Comparison of ENCODE assay signal across 8 mouse cellular contexts in the genomic region with DNA sequence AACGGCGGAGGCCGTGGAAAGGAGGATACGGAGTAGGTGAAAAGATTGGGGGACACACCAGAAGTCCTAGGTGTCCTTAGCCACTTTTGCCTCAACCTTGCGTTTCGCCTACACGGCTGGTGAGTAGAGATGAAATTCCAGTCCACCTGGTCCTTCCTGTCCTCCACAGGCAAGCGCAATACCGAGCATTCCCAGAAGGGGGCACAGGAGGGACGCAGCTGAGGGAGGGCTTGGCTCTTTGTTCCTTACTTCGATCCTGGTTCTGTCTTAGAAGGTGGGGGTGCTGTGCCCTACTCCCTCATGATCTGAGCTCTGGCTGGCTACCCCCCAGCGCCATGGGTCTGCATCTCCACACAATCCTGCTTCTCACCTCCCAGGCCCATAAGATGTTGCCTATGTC. TPM values are rescaled to one million over a fixed set of nuclear protein-coding genes. Genes with fewer than 3 reads are reported as not detected.
DNase-seq lines count a peak whose midpoint lies in the region; ATAC-seq and TF ChIP-seq lines count a peak whose summit lies in the region.

No protein-coding gene starts in this region.

- H3K27me3 ChIP-seq in ES-Bruce4 (ENCODE audit: control insufficient read depth, insufficient read depth, low read length, poor library complexity, severe bottlenecking): no peaks in the 10 kb centered on the region
- no peaks in the 10 kb centered on the region for H3K27me3 ChIP-seq in lung, postnatal 0 days (replicated peaks; ENCODE audit: insufficient read depth, low read length)

- H3K36me3 ChIP-seq in ES-Bruce4 (ENCODE audit: control insufficient read depth, insufficient read depth, low read length, poor library complexity, severe bottlenecking): no peaks in the 10 kb centered on the region
- H3K36me3 ChIP-seq in lung, postnatal 0 days (ENCODE audit: insufficient read depth, low read length): no peaks in the 10 kb centered on the region

- H3K27ac ChIP-seq in ES-Bruce4 (ENCODE audit: insufficient read depth, low read length): no peak overlapping the region
- no peak overlapping the region for H3K27ac ChIP-seq in lung, postnatal 0 days (ENCODE audit: low read length)

- no peaks in the 10 kb centered on the region for H3K4me1 ChIP-seq in ES-Bruce4 (ENCODE audit: control insufficient read depth, insufficient read depth, low read length)
- H3K4me1 ChIP-seq in lung, postnatal 0 days (ENCODE audit: insufficient read depth, low read depth, low read length): no peaks in the 10 kb centered on the region

- H3K9me3 ChIP-seq in ES-Bruce4 (replicated peaks; ENCODE audit: control insufficient read depth, insufficient read depth, low read length, poor library complexity, severe bottlenecking): no peaks in the 10 kb centered on the region
- no peaks in the 10 kb centered on the region for H3K9me3 ChIP-seq in lung, postnatal 0 days (ENCODE audit: low read length)

- no peak overlapping the region for H3K9ac ChIP-seq in ES-Bruce4 (ENCODE audit: low read depth, poor library complexity, severe bottlenecking)
- no peak overlapping the region for H3K9ac ChIP-seq in lung, postnatal 0 days (replicated peaks; ENCODE audit: low read depth)

- H3K4me2 ChIP-seq in lung, postnatal 0 days (replicated peaks; ENCODE audit: low read depth, low read length): no peak overlapping the region

- peak; percentile 15 for DNase-seq in 3134 (ENCODE audit: extremely low read depth, insufficient read length, low spot score)
- DNase-seq in cerebellum, adult 11-12 months: peak; percentile 88
- peak; percentile 79 to 91 for DNase-seq in frontal cortex, postnatal 36 days (ENCODE audit: low spot score in 2 of 2)
- peak; percentile 90 for DNase-seq in kidney, postnatal 4 days
- peak; percentile 38 for DNase-seq in lung, postnatal 0 days (ENCODE audit: low spot score)
- DNase-seq in right cerebral cortex, postnatal 36 days (ENCODE audit: low spot score in 2 of 2): peak; percentile 52 to 54
- peak; percentile 58 to 85 for DNase-seq in urinary bladder, postnatal 4 days (ENCODE audit: low spot score in 2 of 2)

- H3K4me3 ChIP-seq in ES-Bruce4 (ENCODE audit: low read depth, low read length): no peak overlapping the region
- H3K4me3 ChIP-seq in lung, postnatal 0 days (ENCODE audit: low read depth, low read length): no peak overlapping the region

- no peak for TF ChIP-seq POLR2A in ES-Bruce4 (IDR thresholded peaks at IDR 0.05; ENCODE audit: insufficient read depth, low read length)

- peak; percentile 95 for TF ChIP-seq CTCF in ES-Bruce4 (IDR thresholded peaks at IDR 0.05; ENCODE audit: low read depth, low read length)
- peak; percentile 86 for TF ChIP-seq CTCF in lung, postnatal 0 days (IDR thresholded peaks at IDR 0.05)

- ATAC-seq in lung, postnatal 0 days: no peak

- 19% methylated on average over 12 of the region's 12 CpGs for WGBS in lung, postnatal 0 days

- TF ChIP-seq EP300 in ES-Bruce4 (IDR thresholded peaks at IDR 0.05; ENCODE audit: insufficient read depth, low read depth, low read length): no peak
- no peak for TF ChIP-seq EP300 in lung, postnatal 0 days (IDR thresholded peaks at IDR 0.05)

RNA-seq across cellular contexts. Expression of gene Prkcz, which starts 7.5 kb away (rescaled TPM):
- polyA plus RNA-seq in ES-Bruce4 (2011; ENCODE audit: insufficient read depth, insufficient read length, low read depth, missing spikeins): 33.3 and 36.6 TPM in 2 replicates
- 23.4 and 33.7 TPM in 2 replicates for polyA plus RNA-seq in lung, postnatal 0 days (2015; fragmentation: Nextera tagmentation; extraction: Ambion mirVana)

RNA-seq across cellular contexts. Expression of gene Gabrd, which starts 29.2 kb away (rescaled TPM):
- not detected in 2 replicates for polyA plus RNA-seq in ES-Bruce4 (2011; ENCODE audit: insufficient read depth, insufficient read length, low read depth, missing spikeins)
- polyA plus RNA-seq in lung, postnatal 0 days (2015; fragmentation: Nextera tagmentation; extraction: Ambion mirVana): 0.24 and 0.68 TPM in 2 replicates

RNA-seq across cellular contexts. Expression of gene Cfap74, which starts 40.3 kb away (rescaled TPM):
- 3.3 and 3.7 TPM in 2 replicates for polyA plus RNA-seq in ES-Bruce4 (2011; ENCODE audit: insufficient read depth, insufficient read length, low read depth, missing spikeins)
- polyA plus RNA-seq in lung, postnatal 0 days (2015; fragmentation: Nextera tagmentation; extraction: Ambion mirVana): 1.4 and 1.5 TPM in 2 replicates

Comparison
In these comparisons a context has a peak if more than half of its experiments do, and no peak if none do; other contexts are left out.
1. DNase-seq: peak in every context shown above with its lines; median percentile 90 in kidney, postnatal 4 days; 88 in cerebellum, adult 11-12 months; 85 in frontal cortex, postnatal 36 days; 72 in urinary bladder, postnatal 4 days; 53 in right cerebral cortex, postnatal 36 days; 38 in lung, postnatal 0 days; 15 in 3134.